Mouse (Mus musculus) ES-Bruce4 (cell line): ENCODE measurements around the gene Depdc5. TPM values are rescaled to one million over a fixed set of nuclear protein-coding genes. Genes with fewer than 3 reads are reported as not detected.

Experiments used
- H3K27ac ChIP-seq: 2 replicates; pipeline ENCODE4 v1.5.1; 2012; ENCODE audit warnings: low read length, inconsistent platforms; ENCODE audit not compliant: insufficient read depth
- H3K27me3 ChIP-seq: 2 replicates; pipeline ENCODE4 v1.6.1; 2012; ENCODE audit warnings: mild to moderate bottlenecking, low read length, inconsistent platforms; ENCODE audit not compliant: control insufficient read depth, poor library complexity, insufficient read depth, severe bottlenecking
- H3K36me3 ChIP-seq: 2 replicates; pipeline ENCODE4 v1.6.1; 2012; ENCODE audit warnings: inconsistent platforms, mild to moderate bottlenecking, low read length, moderate library complexity; ENCODE audit not compliant: control insufficient read depth, poor library complexity, insufficient read depth, severe bottlenecking
- H3K4me1 ChIP-seq: one replicate; pipeline ENCODE4 v1.8.1; 2011; ENCODE audit warnings: low read length; ENCODE audit not compliant: control insufficient read depth, insufficient read depth
- H3K4me3 ChIP-seq: 2 replicates; pipeline ENCODE4 v1.5.1; 2011; ENCODE audit warnings: low read depth, mild to moderate bottlenecking, low read length
- H3K9ac ChIP-seq: 2 replicates; pipeline ENCODE4 v1.6.1; 2012; ENCODE audit warnings: low read depth, mild to moderate bottlenecking, inconsistent platforms; ENCODE audit not compliant: poor library complexity, severe bottlenecking
- H3K9me3 ChIP-seq: replicated peaks from 2 replicates; pipeline ENCODE4 v1.6.1; 2012; ENCODE audit warnings: mild to moderate bottlenecking, low read length, inconsistent platforms; ENCODE audit not compliant: control insufficient read depth, poor library complexity, insufficient read depth, severe bottlenecking
- CTCF ChIP-seq: IDR thresholded peaks from one replicate; pipeline ENCODE4 v1.8.1; 2011; ENCODE audit warnings: low read depth, low read length
- EP300 ChIP-seq: IDR thresholded peaks from 2 replicates; pipeline ENCODE4 v1.6.1; 2011; ENCODE audit warnings: low read depth, low read length; ENCODE audit not compliant: insufficient read depth
- POLR2A ChIP-seq: IDR thresholded peaks from one replicate; pipeline ENCODE4 v1.8.1; 2011; ENCODE audit warnings: low read length; ENCODE audit not compliant: insufficient read depth
- polyA plus RNA-seq: library from polyadenylated mRNA; stranded (reverse); fragments of >200 nt; gene quantifications from 2 replicates; pipeline ENCODE4 v1.2.4, GENCODE M21; 2011; ENCODE audit warnings: low read depth; ENCODE audit not compliant: missing spikeins, insufficient read depth, insufficient read length

Gene Depdc5
- polyA plus RNA-seq, 1 experiment: 60.5 TPM

- Histone ChIP-seq H3K27ac (no peak overlapping the region), H3K9me3 (no peaks in the 10 kb centered on the region), H3K9ac (no peak overlapping the region), H3K4me3 (no peak overlapping the region), H3K27me3 (no peaks in the 10 kb centered on the region), H3K36me3 (no peaks in the 10 kb centered on the region), H3K4me1 (peaks cover 8% of the 10 kb centered on the region)
- TF ChIP-seq EP300: no peak
- TF ChIP-seq CTCF: no peak
- TF ChIP-seq POLR2A: no peak
Measured at GRCm38 (mm10) chr5:33011132-33012106, 147.9 kb downstream of the Depdc5 start.

- Histone ChIP-seq H3K9me3 (no peaks in the 10 kb centered on the region), H3K27me3 (no peaks in the 10 kb centered on the region), H3K27ac (no peak overlapping the region), H3K9ac (no peak overlapping the region), H3K36me3 (no peaks in the 10 kb centered on the region), H3K4me3 (no peak overlapping the region), H3K4me1 (peaks cover 6% of the 10 kb centered on the region)
- no peak for TF ChIP-seq CTCF
- no peak for TF ChIP-seq POLR2A
- no peak for TF ChIP-seq EP300
Measured at GRCm38 (mm10) chr5:33014096-33014495, 150.6 kb downstream of the Depdc5 start.

DNA sequence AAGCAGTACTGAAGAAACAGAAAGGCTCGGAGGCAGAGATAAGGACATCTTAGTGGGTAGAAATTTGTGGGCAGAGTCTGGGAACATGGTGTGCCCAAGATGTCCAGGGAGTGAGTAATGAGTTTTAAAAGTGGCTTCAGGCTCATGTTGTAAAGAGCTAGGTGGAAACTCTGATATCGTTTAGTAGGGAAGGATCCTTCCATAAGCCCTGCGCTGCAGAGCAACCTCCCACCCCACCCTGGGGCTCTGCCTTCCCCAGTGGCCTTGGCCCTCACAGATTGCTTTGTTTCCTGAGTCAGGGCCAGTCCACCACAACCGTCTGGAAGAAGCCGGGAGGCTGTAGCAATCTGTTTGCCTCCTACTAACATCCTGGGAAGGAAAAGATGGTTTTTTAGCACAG, 152.1 kb downstream of the Depdc5 start:
- Histone ChIP-seq H3K27ac (no peak overlapping the region), H3K27me3 (no peaks in the 10 kb centered on the region), H3K4me3 (no peak overlapping the region), H3K9me3 (no peaks in the 10 kb centered on the region), H3K4me1 (peaks cover 6% of the 10 kb centered on the region), H3K36me3 (no peaks in the 10 kb centered on the region; the same call in 1 of the 2 replicates), H3K9ac (no peak overlapping the region)
- TF ChIP-seq CTCF (no peak), EP300 (no peak), POLR2A (no peak)

DNA sequence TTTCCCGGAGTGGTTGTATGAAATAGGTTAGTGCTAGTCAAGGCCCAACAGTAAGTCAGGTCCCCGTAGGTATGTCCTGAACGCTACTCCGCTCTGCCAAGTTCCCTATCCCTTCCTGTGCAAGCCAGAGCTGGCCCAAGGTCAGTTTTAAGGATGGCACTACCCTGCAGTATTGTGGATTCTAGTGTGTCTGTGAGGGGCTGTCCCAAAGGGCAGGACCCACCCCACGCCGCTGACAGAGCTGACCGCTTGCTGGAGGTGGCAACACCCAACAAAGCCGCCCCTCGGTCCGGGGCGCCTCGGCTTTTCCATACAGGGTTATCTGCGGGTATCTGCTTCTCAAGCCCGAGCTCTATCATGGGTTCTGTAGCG, 154.7 kb downstream of the Depdc5 start:
- Histone ChIP-seq H3K27me3 (no peaks in the 10 kb centered on the region), H3K4me3 (peak overlapping the region; percentile 93), H3K9ac (peak overlapping the region; percentile 86), H3K4me1 (peaks cover 5% of the 10 kb centered on the region), H3K27ac (peak overlapping the region; percentile 81), H3K9me3 (no peaks in the 10 kb centered on the region), H3K36me3 (peaks cover 13% of the 10 kb centered on the region)
- TF ChIP-seq POLR2A: no peak
- no peak for TF ChIP-seq CTCF
- TF ChIP-seq EP300: no peak

DNA sequence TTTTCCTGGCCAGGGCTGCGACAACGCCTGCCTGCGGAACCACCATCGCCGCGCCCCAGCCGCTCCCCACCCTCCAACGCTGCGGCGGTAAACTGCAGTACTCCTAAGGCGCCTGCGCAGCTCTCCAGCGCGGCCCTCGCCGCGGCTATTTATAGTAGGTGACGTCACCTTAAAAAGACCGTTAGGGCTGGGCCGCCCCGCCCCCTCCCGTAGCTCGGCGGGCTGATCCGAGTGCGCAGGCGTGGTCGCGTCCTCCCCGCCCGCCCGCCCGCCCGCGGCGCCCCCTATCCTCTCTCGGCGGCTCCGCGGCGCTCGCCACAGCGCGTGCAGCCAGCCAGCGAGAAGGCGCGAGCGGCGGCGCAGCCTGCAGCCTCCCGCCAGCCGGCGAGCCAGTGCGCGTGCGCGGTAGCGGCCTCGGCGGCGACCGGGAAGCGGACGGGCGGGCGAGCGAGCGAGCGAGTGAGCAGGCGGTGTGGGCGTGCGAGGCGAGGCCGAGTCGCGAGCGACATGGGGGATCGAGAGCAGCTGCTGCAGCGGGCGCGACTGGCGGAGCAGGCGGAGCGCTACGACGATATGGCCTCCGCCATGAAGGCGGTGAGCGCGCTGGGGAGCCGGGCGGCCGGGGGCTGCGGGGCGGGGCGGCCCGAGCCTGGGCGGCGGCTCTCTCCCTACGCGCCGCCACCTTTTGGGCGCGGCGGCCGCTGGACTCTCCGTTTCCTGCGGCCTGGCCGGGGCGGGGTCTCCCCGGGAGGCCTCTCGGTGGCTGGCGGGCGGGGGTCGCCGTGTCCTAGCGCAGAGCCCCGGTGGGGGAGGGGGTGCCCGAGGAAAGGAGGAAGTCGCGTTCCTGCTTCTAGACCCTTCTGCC, 155.3 kb downstream of the Depdc5 start, which contains the start of gene Ywhah:
Gene Ywhah (plus strand): TSS at position 256 of the 865 bp plus-strand sequence.
- Histone ChIP-seq H3K9ac (peak within 1 kb of the TSS; percentile 86), H3K4me1 (peaks cover 3% of the 10 kb centered on the region), H3K27ac (peak within 1 kb of the TSS; percentile 95), H3K27me3 (no peaks in the 10 kb centered on the region), H3K36me3 (peaks cover 19% of the 10 kb centered on the region), H3K4me3 (peak within 1 kb of the TSS; percentile 93), H3K9me3 (no peaks in the 10 kb centered on the region)
- peak; percentile 44 for TF ChIP-seq POLR2A
- TF ChIP-seq CTCF: no peak
